8 mouse cellular contexts compared by ENCODE assay signal in genomic region chr3:138026286-138026685, GRCm38 (mm10). TPM values are rescaled to one million over a fixed set of nuclear protein-coding genes. Genes with fewer than 3 reads are reported as not detected.
DNase-seq lines count a peak whose midpoint lies in the region; ATAC-seq and TF ChIP-seq lines count a peak whose summit lies in the region.

No protein-coding gene starts in this region.

- no peak overlapping the region for H3K4me2 ChIP-seq in forebrain, embryonic 14.5 days (ENCODE audit: low read length)
- no peak overlapping the region for H3K4me2 ChIP-seq in forebrain, embryonic 13.5 days
- peak overlapping the region; percentile 48 for H3K4me2 ChIP-seq in heart, postnatal 0 days (ENCODE audit: low read depth, low read length)

- no peak overlapping the region for H3K4me3 ChIP-seq in forebrain, embryonic 14.5 days (ENCODE audit: low read depth, low read length)
- H3K4me3 ChIP-seq in forebrain, embryonic 13.5 days: no peak overlapping the region
- H3K4me3 ChIP-seq in heart, postnatal 0 days (ENCODE audit: low read depth, low read length): peak overlapping the region; percentile 19; the same call in 1 of the 2 replicates

- DNase-seq in forebrain, embryonic 14.5 days (ENCODE audit: low spot score): peak; percentile 20
- DNase-seq in right cerebral cortex, postnatal 10 days (ENCODE audit: low spot score in 2 of 2): peak; percentile 44 to 62
- no peak for DNase-seq in right cerebral cortex, postnatal 4 days
- DNase-seq in heart, postnatal 0 days (ENCODE audit: low spot score): peak; percentile 91
- peak; percentile 46 for DNase-seq in telencephalon, adult 2 months (ENCODE audit: low read depth, low spot score)
- DNase-seq in thymus, adult 18-20 months: no peak
- DNase-seq in T-cell, adult 2 months (ENCODE audit: low spot score): no peak

- H3K27me3 ChIP-seq in forebrain, embryonic 14.5 days (replicated peaks; ENCODE audit: control insufficient read depth, insufficient read depth, low read length): no peaks in the 10 kb centered on the region
- H3K27me3 ChIP-seq in forebrain, embryonic 13.5 days: no peaks in the 10 kb centered on the region
- no peaks in the 10 kb centered on the region for H3K27me3 ChIP-seq in heart, postnatal 0 days (ENCODE audit: control insufficient read depth, insufficient read depth, low read length)

- no peak overlapping the region for H3K9ac ChIP-seq in forebrain, embryonic 14.5 days (ENCODE audit: low read length)
- H3K9ac ChIP-seq in forebrain, embryonic 13.5 days: no peak overlapping the region
- no peak overlapping the region for H3K9ac ChIP-seq in heart, postnatal 0 days (replicated peaks; ENCODE audit: low read depth, low read length)

- WGBS in forebrain, embryonic 14.5 days: 84% methylated on average over 10 of the region's 10 CpGs
- WGBS in forebrain, embryonic 13.5 days: 89% methylated on average over 10 of the region's 10 CpGs
- WGBS in heart, postnatal 0 days: 18% methylated on average over 10 of the region's 10 CpGs

- no peaks in the 10 kb centered on the region for H3K9me3 ChIP-seq in forebrain, embryonic 14.5 days (replicated peaks; ENCODE audit: control insufficient read depth, low read length)
- H3K9me3 ChIP-seq in forebrain, embryonic 13.5 days (replicated peaks): no peaks in the 10 kb centered on the region
- no peaks in the 10 kb centered on the region for H3K9me3 ChIP-seq in heart, postnatal 0 days (replicated peaks; ENCODE audit: control insufficient read depth, low read length)

- H3K36me3 ChIP-seq in forebrain, embryonic 14.5 days (ENCODE audit: control insufficient read depth, insufficient read depth, low read length): no peaks in the 10 kb centered on the region
- H3K36me3 ChIP-seq in forebrain, embryonic 13.5 days (ENCODE audit: poor library complexity, severe bottlenecking): no peaks in the 10 kb centered on the region
- H3K36me3 ChIP-seq in heart, postnatal 0 days (replicated peaks; ENCODE audit: control insufficient read depth, insufficient read depth, low read length): no peaks in the 10 kb centered on the region

- no peak for TF ChIP-seq CTCF in heart, postnatal 0 days (IDR thresholded peaks at IDR 0.05; ENCODE audit: low read depth)

- no peak overlapping the region for H3K27ac ChIP-seq in forebrain, embryonic 14.5 days (ENCODE audit: low read depth, low read length)
- H3K27ac ChIP-seq in forebrain, embryonic 13.5 days: no peak overlapping the region
- peak overlapping the region; percentile 83 for H3K27ac ChIP-seq in heart, postnatal 0 days (ENCODE audit: low read depth)

- no peaks in the 10 kb centered on the region for H3K4me1 ChIP-seq in forebrain, embryonic 14.5 days (ENCODE audit: control insufficient read depth, insufficient read depth, low read length)
- no peaks in the 10 kb centered on the region for H3K4me1 ChIP-seq in forebrain, embryonic 13.5 days
- H3K4me1 ChIP-seq in heart, postnatal 0 days (ENCODE audit: control insufficient read depth, insufficient read depth): peaks cover 17% of the 10 kb centered on the region

- ATAC-seq in forebrain, embryonic 14.5 days: no peak
- ATAC-seq in forebrain, embryonic 13.5 days: no peak
- peak; percentile 93 for ATAC-seq in heart, postnatal 0 days (ENCODE audit: insufficient read depth, low read depth)

- no peak for TF ChIP-seq EP300 in heart, postnatal 0 days (IDR thresholded peaks at IDR 0.05; ENCODE audit: low read depth)

RNA-seq across cellular contexts. Expression of gene 1110002E22Rik, which starts 38.6 kb away (rescaled TPM):
- polyA plus RNA-seq in forebrain, embryonic 14.5 days (2014; fragmentation: Nextera tagmentation; extraction: Ambion mirVana): 0.03 and 0.04 TPM in 2 replicates
- polyA plus RNA-seq in forebrain, embryonic 13.5 days (2015; fragmentation: Nextera tagmentation; extraction: Ambion mirVana): 0.05 and 0.08 TPM in 2 replicates
- total RNA-seq in heart, postnatal 0 days (2014; rRNA removed; ENCODE audit: low replicate concordance): 30.8 and 32.5 TPM in 2 replicates
- polyA plus RNA-seq in heart, postnatal 0 days (2015; fragmentation: Nextera tagmentation; extraction: Ambion mirVana): 12.2 and 13.3 TPM in 2 replicates

RNA-seq across cellular contexts. Expression of gene Gm5105, which starts 40.9 kb away (rescaled TPM):
- not detected in 2 replicates for polyA plus RNA-seq in forebrain, embryonic 14.5 days (2014; fragmentation: Nextera tagmentation; extraction: Ambion mirVana)
- polyA plus RNA-seq in forebrain, embryonic 13.5 days (2015; fragmentation: Nextera tagmentation; extraction: Ambion mirVana): not detected in 2 replicates
- total RNA-seq in heart, postnatal 0 days (2014; rRNA removed; ENCODE audit: low replicate concordance): 0.11 and 1.4 TPM in 2 replicates
- polyA plus RNA-seq in heart, postnatal 0 days (2015; fragmentation: Nextera tagmentation; extraction: Ambion mirVana): 0.41 and 0.64 TPM in 2 replicates

RNA-seq across cellular contexts. Expression of gene Dapp1, which starts 44.9 kb away (rescaled TPM):
- 2.4 and 4.4 TPM in 2 replicates for polyA plus RNA-seq in forebrain, embryonic 14.5 days (2014; fragmentation: Nextera tagmentation; extraction: Ambion mirVana)
- 2.7 and 3.9 TPM in 2 replicates for polyA plus RNA-seq in forebrain, embryonic 13.5 days (2015; fragmentation: Nextera tagmentation; extraction: Ambion mirVana)
- total RNA-seq in heart, postnatal 0 days (2014; rRNA removed; ENCODE audit: low replicate concordance): 11.8 and 16.1 TPM in 2 replicates
- polyA plus RNA-seq in heart, postnatal 0 days (2015; fragmentation: Nextera tagmentation; extraction: Ambion mirVana): 11.1 and 11.8 TPM in 2 replicates

Comparison
In these comparisons a context has a peak if more than half of its experiments do, and no peak if none do; other contexts are left out.
1. DNase-seq: peak in forebrain, embryonic 14.5 days (single experiment), right cerebral cortex, postnatal 10 days (2 of 2), heart, postnatal 0 days (single experiment) and telencephalon, adult 2 months (single experiment); none in right cerebral cortex, postnatal 4 days (single experiment), thymus, adult 18-20 months (0 of 2) and T-cell, adult 2 months (single experiment).
2. RNA of gene 1110002E22Rik, which starts 38.6 kb away (polyA plus RNA-seq): 12.2 to 13.3 TPM in heart, postnatal 0 days; 0.05 to 0.08 TPM in forebrain, embryonic 13.5 days and 0.03 to 0.04 TPM in forebrain, embryonic 14.5 days; every median in the first group is over 10 times any median in the second.